Mouse (Mus musculus): ENCODE measurements around the gene Ttc12.

Ttc12 gene

GRCm38 (mm10) chr9:49488912-49489895 is 3.2 kb upstream of the Ttc12 start:
- peak; percentile 83 for DNase-seq (ENCODE audit: low spot score)

- no peak for DNase-seq (ENCODE audit: low spot score)
Observed at GRCm38 (mm10) chr9:49488258-49488657, 2.2 kb upstream of the Ttc12 start.

- DNase-seq (ENCODE audit: low spot score), result no peak
Observed at GRCm38 (mm10) chr9:49487657-49487943, 1.6 kb upstream of the Ttc12 start.

- DNase-seq (ENCODE audit: low spot score), result no peak
Observed at GRCm38 (mm10) chr9:49486805-49487656, 1.0 kb upstream of the Ttc12 start.

GRCm38 (mm10) chr9:49485250-49485891 is 654 bp downstream of the Ttc12 start:
- no peak for DNase-seq (ENCODE audit: low spot score)

- DNase-seq (ENCODE audit: low spot score), result no peak
Observed at GRCm38 (mm10) chr9:49483316-49483715, 2.7 kb downstream of the Ttc12 start.

- no peak for DNase-seq (ENCODE audit: low spot score)
Observed at GRCm38 (mm10) chr9:49472126-49472525, 13.9 kb downstream of the Ttc12 start.

- DNase-seq (ENCODE audit: low spot score), result no peak
Observed at GRCm38 (mm10) chr9:49470946-49471345, 15.1 kb downstream of the Ttc12 start.

- no peak for DNase-seq (ENCODE audit: low spot score)
Observed at GRCm38 (mm10) chr9:49470006-49470405, 16.0 kb downstream of the Ttc12 start.

- DNase-seq (ENCODE audit: low spot score), result no peak
Observed at GRCm38 (mm10) chr9:49456136-49456535, 29.9 kb downstream of the Ttc12 start.

GRCm38 (mm10) chr9:49452396-49452795 is 33.6 kb downstream of the Ttc12 start:
- no peak for DNase-seq (ENCODE audit: low spot score)

- DNase-seq (ENCODE audit: low spot score), result no peak
Observed at GRCm38 (mm10) chr9:49450491-49450890, 35.5 kb downstream of the Ttc12 start.

- no peak for DNase-seq (ENCODE audit: low spot score)
Observed at GRCm38 (mm10) chr9:49442621-49443020, 43.4 kb downstream of the Ttc12 start.

- DNase-seq (ENCODE audit: low spot score), result no peak
Observed at GRCm38 (mm10) chr9:49427478-49427877, 58.5 kb downstream of the Ttc12 start.

- DNase-seq (ENCODE audit: low spot score), result no peak
Observed at GRCm38 (mm10) chr9:49426921-49427320, 59.1 kb downstream of the Ttc12 start, which contains the start of gene Ankk1. Ankk1 (minus strand) TSS chr9:49427021.

GRCm38 (mm10) chr9:49425585-49425984 is 60.4 kb downstream of the Ttc12 start:
- no peak for DNase-seq (ENCODE audit: low spot score)

- no peak for DNase-seq (ENCODE audit: low spot score)
Observed at GRCm38 (mm10) chr9:49423866-49424265, 62.2 kb downstream of the Ttc12 start.

GRCm38 (mm10) chr9:49410621-49411020 is 75.4 kb downstream of the Ttc12 start:
- DNase-seq (ENCODE audit: low spot score), result no peak

- DNase-seq (ENCODE audit: low spot score), result peak; percentile 15
Observed at GRCm38 (mm10) chr9:49407028-49407427, 79.0 kb downstream of the Ttc12 start.

- no peak for DNase-seq (ENCODE audit: low spot score)
Observed at GRCm38 (mm10) chr9:49403711-49404110, 82.3 kb downstream of the Ttc12 start.

- no peak for DNase-seq (ENCODE audit: low spot score)
Observed at GRCm38 (mm10) chr9:49396006-49396405, 90.0 kb downstream of the Ttc12 start.

- no peak for DNase-seq (ENCODE audit: low spot score)
Observed at GRCm38 (mm10) chr9:49392242-49392641, 93.8 kb downstream of the Ttc12 start.
